Mouse (Mus musculus) A20 (cell line): ENCODE measurements around the gene Stmn3.

Experiments
- DNase-seq: peaks from one replicate; pipeline ENCODE4 v3.0.0-alpha.2; 2011; ENCODE audit warnings: low read depth, low spot score

Gene Stmn3

GRCm38 (mm10) chr2:181314080-181314810 lies at the start of gene Stmn3:
TSS of gene Stmn3 (minus strand) at chr2:181314500.
- no peak for DNase-seq

DNA sequence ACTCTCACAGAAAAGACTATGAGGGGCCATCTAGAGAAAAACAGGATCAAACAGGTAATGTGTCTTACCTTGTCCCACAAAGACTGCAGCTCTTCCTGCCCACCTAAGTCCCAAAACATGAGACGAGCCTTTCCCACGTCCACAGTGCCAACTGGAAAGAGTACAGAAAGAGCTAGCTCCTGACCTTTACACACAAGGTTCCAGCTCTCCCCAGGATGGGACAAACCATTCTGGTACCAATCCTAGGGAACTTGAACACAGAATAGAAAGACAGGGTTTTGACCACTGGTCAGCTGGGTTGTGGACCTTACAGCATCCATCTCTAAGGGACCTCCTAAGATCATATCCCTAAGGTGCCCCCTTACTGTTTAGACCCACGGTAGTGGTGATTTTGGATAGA lies 49.6 kb upstream of the Stmn3 start:
- no peak for DNase-seq

DNA sequence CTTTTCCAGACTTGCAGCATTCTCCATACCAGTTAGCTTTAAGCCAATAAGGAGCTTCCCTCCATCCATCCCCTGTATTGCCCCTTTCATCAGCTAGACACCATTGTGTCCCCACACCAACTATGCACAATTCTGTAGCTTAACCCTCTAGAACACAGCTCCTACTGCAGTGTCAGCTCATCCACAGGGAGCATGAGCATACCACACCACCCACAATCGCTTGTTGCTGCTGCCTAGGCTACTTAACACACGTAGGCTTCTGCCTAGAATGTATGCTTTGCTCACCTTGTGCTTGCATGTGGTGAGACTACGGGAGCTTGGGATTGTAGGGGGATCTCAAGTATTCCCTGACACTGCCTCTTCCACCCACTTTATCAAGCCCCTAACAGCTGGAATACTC lies 42.5 kb upstream of the Stmn3 start:
- DNase-seq, result no peak

- no peak for DNase-seq
Measured at GRCm38 (mm10) chr2:181342766-181343165, 28.5 kb upstream of the Stmn3 start.

GRCm38 (mm10) chr2:181340426-181340825 lies 26.1 kb upstream of the Stmn3 start:
- no peak for DNase-seq

DNA sequence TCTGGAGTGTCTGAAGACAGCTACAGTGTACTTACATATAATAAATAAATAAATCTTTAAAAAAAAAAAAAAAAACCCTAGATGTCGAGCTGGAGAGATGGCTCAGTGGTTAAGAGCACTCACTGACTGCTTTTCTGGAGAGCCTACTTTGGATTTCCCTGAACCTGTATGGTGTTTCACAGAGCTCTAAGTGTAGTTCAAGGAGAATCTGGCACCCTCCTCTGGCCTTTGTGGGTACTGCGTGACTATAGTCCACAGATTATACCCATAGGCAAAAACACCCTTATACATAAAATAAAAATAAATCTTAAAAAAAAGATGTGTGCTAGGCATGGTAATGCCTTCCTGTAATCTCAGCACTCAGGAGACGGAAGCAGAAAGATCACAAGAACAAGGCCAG lies 19.7 kb upstream of the Stmn3 start:
- DNase-seq, result peak; percentile 68

DNA sequence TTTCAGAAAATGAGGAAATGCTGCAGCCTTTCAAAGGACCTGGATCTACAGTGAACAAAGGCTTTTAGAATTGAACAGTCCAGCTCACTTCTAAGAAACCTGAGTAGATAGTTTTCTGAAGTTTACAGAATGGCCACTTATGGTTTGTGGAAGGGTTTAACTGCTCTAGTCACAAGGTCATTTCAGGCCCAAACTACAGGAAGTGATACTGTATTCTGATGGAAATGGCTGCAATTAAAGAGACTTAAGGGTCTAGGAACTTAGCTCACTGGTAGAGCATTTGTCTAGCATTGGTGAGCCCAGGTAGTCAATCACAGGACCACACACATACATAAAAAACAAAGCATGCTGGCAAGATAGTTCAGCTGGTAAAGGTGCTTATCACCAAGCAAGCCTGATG lies 18.2 kb upstream of the Stmn3 start:
- DNase-seq, result no peak

DNA sequence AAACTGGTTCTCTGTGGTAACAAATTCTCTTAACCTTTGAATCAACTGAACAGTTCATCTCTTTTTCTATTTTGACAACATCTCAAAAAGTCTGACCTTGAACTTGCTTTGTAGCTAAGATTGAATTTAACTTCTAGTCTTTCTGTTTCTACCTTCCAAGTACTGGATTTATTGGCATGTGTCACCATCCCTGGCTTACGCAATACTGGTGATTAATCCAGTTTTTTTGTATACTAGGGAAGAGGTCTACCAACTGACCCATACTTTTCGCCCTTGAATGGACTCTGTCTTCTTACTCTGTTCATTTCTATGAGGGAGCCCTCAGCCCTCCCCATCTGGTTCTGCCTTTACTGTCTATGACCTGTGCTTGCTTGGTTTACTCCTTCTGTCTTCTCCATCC lies 11.8 kb upstream of the Stmn3 start:
- DNase-seq, result no peak

DNA sequence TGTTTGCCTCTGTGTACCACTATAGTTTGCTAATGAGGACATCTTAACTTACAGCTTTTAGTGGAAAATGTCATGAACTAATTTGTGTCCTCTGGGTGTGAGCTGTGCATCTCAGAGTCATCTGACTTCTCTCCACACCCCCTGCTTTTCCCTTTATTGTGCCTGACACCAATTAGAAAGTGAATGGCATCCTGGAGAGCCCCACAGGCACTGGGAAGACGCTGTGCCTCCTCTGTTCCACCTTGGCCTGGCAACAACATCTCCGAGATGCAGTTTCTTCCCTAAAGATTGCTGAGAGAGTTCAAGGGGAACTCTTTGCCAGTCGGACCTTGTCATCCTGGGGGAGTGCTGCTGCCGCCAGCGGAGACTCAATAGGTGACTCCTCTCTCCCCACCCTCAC lies 7.8 kb upstream of the Stmn3 start:
- DNase-seq, result no peak

DNA sequence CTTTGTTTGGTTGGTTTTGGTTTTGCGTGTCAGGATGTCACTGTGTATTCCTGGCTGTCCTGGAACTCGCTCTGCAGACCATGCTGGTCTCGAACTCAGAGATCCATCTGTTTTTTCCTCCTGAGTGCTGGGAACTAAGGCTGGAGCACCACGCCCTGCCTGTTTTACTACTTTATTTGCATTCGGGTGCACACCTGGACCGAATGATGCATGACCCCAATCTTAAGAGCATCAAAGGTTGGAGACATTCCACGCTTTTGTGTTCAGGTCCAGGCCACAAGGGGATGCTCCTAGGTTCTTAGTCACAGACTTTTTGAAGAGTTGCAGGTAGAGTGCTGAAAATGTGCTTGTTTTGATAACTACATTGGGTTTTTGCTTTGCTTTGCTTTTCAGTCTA lies 5.8 kb upstream of the Stmn3 start:
- DNase-seq, result no peak

- DNase-seq, result peak; percentile 93
Measured at GRCm38 (mm10) chr2:181319248-181320102, 5.2 kb upstream of the Stmn3 start, which contains the start of gene Rtel1. TSS of gene Rtel1 (plus strand) at chr2:181319739.

DNA sequence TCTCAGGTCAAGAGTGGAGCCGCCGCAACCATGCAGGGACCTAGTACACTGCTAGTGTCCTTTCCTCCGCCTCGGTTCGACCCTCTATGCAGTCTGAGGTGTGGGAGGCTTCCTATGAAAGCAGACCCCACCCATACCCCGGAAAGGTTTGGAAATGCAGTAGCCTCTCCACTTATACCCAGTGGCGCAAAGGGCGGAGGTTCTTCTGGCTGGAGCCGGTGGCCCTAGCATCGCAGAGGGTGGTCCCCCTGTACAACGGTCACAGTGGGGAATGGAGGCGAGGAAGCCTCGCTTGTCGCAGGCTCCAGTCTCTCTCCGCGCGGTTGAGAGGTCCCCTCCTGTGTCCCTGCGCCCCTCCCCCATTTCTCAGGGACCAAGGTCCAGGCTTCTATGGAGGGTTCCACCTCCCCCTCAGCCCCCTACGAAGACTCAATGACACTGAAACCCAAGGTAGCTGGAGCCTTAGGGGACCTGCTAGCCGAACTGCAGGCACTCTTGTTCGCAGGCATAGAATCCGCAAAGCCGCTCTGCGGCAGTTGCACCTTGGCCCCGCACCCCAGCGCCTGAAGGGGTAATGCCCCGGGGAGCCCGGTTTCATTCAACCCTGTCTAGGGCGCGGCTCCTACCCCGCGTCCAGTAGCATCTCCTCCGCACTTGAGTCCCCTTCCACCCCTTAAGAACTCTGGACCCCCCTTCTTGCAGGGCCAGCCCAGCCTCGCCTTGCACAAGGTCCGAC lies 788 bp downstream of the Stmn3 start:
- DNase-seq, result no peak

- DNase-seq, result no peak
Measured at GRCm38 (mm10) chr2:181313006-181313343, 1.3 kb downstream of the Stmn3 start.

- no peak for DNase-seq
Measured at GRCm38 (mm10) chr2:181312435-181312834, 1.9 kb downstream of the Stmn3 start.

- no peak for DNase-seq
Measured at GRCm38 (mm10) chr2:181307144-181307804, 7.0 kb downstream of the Stmn3 start.

DNA sequence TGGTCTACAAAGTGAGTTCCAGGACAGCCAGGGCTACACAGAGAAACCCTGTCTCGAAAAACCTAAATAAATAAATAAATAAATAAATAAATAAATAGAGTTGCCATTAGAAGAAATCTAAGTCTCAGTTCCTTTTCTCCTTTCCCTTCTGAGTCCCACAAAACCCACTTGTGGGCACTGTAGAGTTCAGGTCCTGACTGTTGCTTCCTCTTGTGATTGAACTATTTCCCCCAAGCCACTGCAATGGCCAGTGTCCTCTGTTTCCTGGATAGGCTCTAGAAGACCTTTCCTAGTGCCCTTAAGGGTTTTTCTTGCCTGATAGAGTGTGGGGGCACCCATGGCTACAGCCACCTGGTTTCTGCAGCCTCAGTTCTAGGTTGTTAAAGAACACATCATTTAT lies 9.4 kb downstream of the Stmn3 start:
- DNase-seq, result no peak

GRCm38 (mm10) chr2:181302041-181302440 lies 12.3 kb downstream of the Stmn3 start:
- DNase-seq, result peak; percentile 63

GRCm38 (mm10) chr2:181290937-181291336 lies 23.4 kb downstream of the Stmn3 start:
- peak; percentile 38 for DNase-seq

GRCm38 (mm10) chr2:181288691-181289090 lies 25.6 kb downstream of the Stmn3 start:
- peak; percentile 74 for DNase-seq

DNA sequence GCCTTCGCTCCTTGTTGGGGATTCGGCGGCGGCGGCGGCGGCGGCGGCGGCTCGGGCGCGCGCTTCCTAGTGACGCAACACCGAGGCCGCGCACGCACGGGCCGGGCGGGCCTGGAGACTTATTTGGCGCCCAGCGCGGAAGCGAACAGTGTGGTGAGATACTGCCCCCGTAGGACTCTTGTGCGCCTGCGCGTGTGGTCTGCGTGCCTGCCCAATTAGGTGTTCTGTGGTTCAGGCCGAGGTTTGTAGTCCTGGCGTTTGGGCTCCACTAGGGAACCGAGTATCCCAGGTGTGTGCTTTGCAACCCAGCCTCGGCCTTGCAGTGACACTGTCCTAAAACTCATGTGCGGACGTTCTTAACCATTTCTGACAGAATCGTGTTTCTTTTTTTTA lies 26.3 kb downstream of the Stmn3 start, which contains the start of gene Gmeb2:
TSS of gene Gmeb2 (minus strand) at position 78 of the 393 bp plus-strand sequence.
- peak; percentile 98 for DNase-seq

- peak; percentile 86 for DNase-seq
Measured at GRCm38 (mm10) chr2:181287338-181287957, 26.9 kb downstream of the Stmn3 start.
